ENCODE assay signal across 27 mouse cellular contexts in genomic region chr7:139910204-139910835, GRCm38 (mm10). TPM values are rescaled to one million over a fixed set of nuclear protein-coding genes. Genes with fewer than 3 reads are reported as not detected.
A peak's percentile ranks its signal among the peaks of the same experiment; 100 is the strongest.
DNase-seq lines count a peak whose midpoint lies in the region; ATAC-seq and TF ChIP-seq lines count a peak whose summit lies in the region.
"Had no signal": no experiment of that assay in that cellular context is flagged by ENCODE, and none has a peak within 500 bp of the region (broad histone marks: within the 10 kb centered on the region; RNA-seq: fewer than 3 reads in every experiment).

No protein-coding gene starts in this region.

- no peaks in the 10 kb centered on the region for H3K36me3 ChIP-seq in heart, embryonic 10.5 days
- no peaks in the 10 kb centered on the region for H3K36me3 ChIP-seq in hindbrain, postnatal 0 days (ENCODE audit: insufficient read depth, low read length)
- H3K36me3 ChIP-seq: forebrain, embryonic 10.5 days; limb, embryonic 15.5 days had no signal

- intact Hi-C loops in heart, postnatal 36 days (cut with DNase I) = no loop called here

- H3K9me3 ChIP-seq in heart, embryonic 10.5 days = no peaks in the 10 kb centered on the region
- no peaks in the 10 kb centered on the region for H3K9me3 ChIP-seq in hindbrain, postnatal 0 days (ENCODE audit: low read length)
- H3K9me3 ChIP-seq: forebrain, embryonic 10.5 days; limb, embryonic 15.5 days had no signal

- ATAC-seq in hindbrain, postnatal 0 days = no peak

- H3K27me3 ChIP-seq in heart, embryonic 10.5 days (ENCODE audit: insufficient read depth, poor library complexity, severe bottlenecking) = peaks cover 66% of the 10 kb centered on the region
- peaks cover 7% of the 10 kb centered on the region; the same call in 1 of the 2 replicates for H3K27me3 ChIP-seq in hindbrain, postnatal 0 days (ENCODE audit: insufficient read depth, low read length)

- peak overlapping the region; percentile 22; the same call in 1 of the 2 replicates for H3K27ac ChIP-seq in heart, embryonic 10.5 days
- H3K27ac ChIP-seq in layer of hippocampus, adult 2 months = peak overlapping the region; percentile 9; the same call in 1 of the 2 replicates
- no peak overlapping the region for H3K27ac ChIP-seq in hindbrain, postnatal 0 days
- H3K27ac ChIP-seq: forebrain, embryonic 10.5 days; heart, adult 2 months; limb, embryonic 15.5 days; liver, embryonic 14.5 days had no signal

- no peak overlapping the region for H3K4me3 ChIP-seq in heart, embryonic 10.5 days
- H3K4me3 ChIP-seq in layer of hippocampus, adult 2 months = no peak overlapping the region
- H3K4me3 ChIP-seq in hindbrain, postnatal 0 days (ENCODE audit: low read length) = no peak overlapping the region
- H3K4me3 ChIP-seq: forebrain, embryonic 10.5 days; heart, adult 2 months; limb, embryonic 15.5 days had no signal

- peaks cover 42% of the 10 kb centered on the region for H3K4me1 ChIP-seq in heart, embryonic 10.5 days
- peaks cover 10% of the 10 kb centered on the region; the same call in 1 of the 2 replicates for H3K4me1 ChIP-seq in hindbrain, postnatal 0 days (ENCODE audit: insufficient read depth, low read length)

- no peak overlapping the region for H3K4me2 ChIP-seq in hindbrain, postnatal 0 days (ENCODE audit: low read depth, low read length)
- H3K4me2 ChIP-seq: limb, embryonic 15.5 days; lung, embryonic 14.5 days had no signal

- TF ChIP-seq CTCF in layer of hippocampus, adult 2 months (conservative IDR thresholded peaks at IDR 0.05) = no peak
- TF ChIP-seq CTCF in hindbrain, postnatal 0 days (IDR thresholded peaks at IDR 0.05; ENCODE audit: low read depth) = no peak

- peak; percentile 62 for DNase-seq in cerebellum, adult 11-12 months
- no peak for DNase-seq in cerebellum, postnatal 4 days (ENCODE audit: low spot score in 2 of 2)
- no peak for DNase-seq in heart, embryonic 10.5 days (ENCODE audit: low spot score)
- no peak for DNase-seq in heart, postnatal 36 days
- DNase-seq in layer of hippocampus, adult 2 months (ENCODE audit: low spot score in 2 of 2) = no peak
- no peak for DNase-seq in layer of hippocampus, postnatal 25 days (ENCODE audit: extremely low spot score in 1 of 2, low spot score in 1 of 2)
- DNase-seq in hindbrain, postnatal 0 days (ENCODE audit: low spot score) = no peak
- no peak for DNase-seq in yolk sac, embryonic 10.5 days (ENCODE audit: low spot score)
- DNase-seq: adrenal gland, postnatal 10 days; gastrocnemius, postnatal 36 days; heart, adult 2 months; kidney, adult 2 months; kidney, postnatal 25 days; lung, embryonic 14.5 days; retina, postnatal 1 day; right cerebral cortex, postnatal 25 days; spleen, adult 18-20 months had no signal

- 0 out of 2 replicates have a peak overlapping the region, but pooled peaks have one; percentile 21 for H3K9ac ChIP-seq in hindbrain, postnatal 0 days (replicated peaks; ENCODE audit: low read length)
- H3K9ac ChIP-seq: limb, embryonic 15.5 days; liver, embryonic 14.5 days; lung, embryonic 14.5 days had no signal

- WGBS in heart, embryonic 10.5 days = 46% methylated on average over 11 of the region's 11 CpGs
- 48% methylated on average over 11 of the region's 11 CpGs for WGBS in hindbrain, postnatal 0 days

RNA-seq across cellular contexts. Expression of gene Kndc1, which starts 15.8 kb away (rescaled TPM):
- 0.07 and 0.18 TPM in 2 replicates for polyA plus RNA-seq in heart, embryonic 10.5 days (2016; fragmentation: Nextera tagmentation; extraction: Ambion mirVana)
- not detected for total RNA-seq in heart, postnatal 36 days (2021)
- total RNA-seq in layer of hippocampus, adult 2 months (2021) = 10 to 100 TPM; 80.3 to 87.0 TPM
- total RNA-seq in layer of hippocampus, postnatal 25 days (2021) = 10 to 100 TPM; 90.1 to 95.0 TPM
- total RNA-seq in hindbrain, postnatal 0 days (2014; rRNA removed) = 53.6 and 63.1 TPM in 2 replicates
- polyA plus RNA-seq in hindbrain, postnatal 0 days (2015; fragmentation: Nextera tagmentation; extraction: Ambion mirVana) = 12.7 and 12.8 TPM in 2 replicates
- total RNA-seq: common myeloid progenitor, adult 5-6 weeks; gastrocnemius, postnatal 36 days; heart, adult 2 months; heart, postnatal 25 days had no signal

RNA-seq across cellular contexts. Expression of gene Utf1, which starts 33.3 kb away (rescaled TPM):
- 0.14 TPM in 1 of 2 replicates, not detected in the other for polyA plus RNA-seq in heart, embryonic 10.5 days (2016; fragmentation: Nextera tagmentation; extraction: Ambion mirVana)
- not detected for total RNA-seq in heart, postnatal 36 days (2021)
- not detected for total RNA-seq in layer of hippocampus, adult 2 months (2021)
- total RNA-seq in layer of hippocampus, postnatal 25 days (2021) = not detected
- total RNA-seq in hindbrain, postnatal 0 days (2014; rRNA removed) = not detected in 2 replicates
- polyA plus RNA-seq in hindbrain, postnatal 0 days (2015; fragmentation: Nextera tagmentation; extraction: Ambion mirVana) = not detected in 2 replicates
- total RNA-seq: common myeloid progenitor, adult 5-6 weeks; gastrocnemius, postnatal 36 days; heart, adult 2 months; heart, postnatal 25 days; left cerebral cortex, adult 18-20 months; left cerebral cortex, postnatal 25 days; megakaryocyte, adult 5-6 weeks had no signal
- polyA plus RNA-seq: forebrain, embryonic 10.5 days; heart, adult 2 months; heart, embryonic 14.5 days; intestine, embryonic 14.5 days; liver, embryonic 14.5 days had no signal

Comparison
In these comparisons a context has a peak if more than half of its experiments do, and no peak if none do; other contexts are left out.
1. RNA of gene Kndc1, which starts 15.8 kb away (total RNA-seq): 90.1 to 95.0 TPM in layer of hippocampus, postnatal 25 days, 80.3 to 87.0 TPM in layer of hippocampus, adult 2 months and 53.6 to 63.1 TPM in hindbrain, postnatal 0 days; not detected in heart, postnatal 36 days; every median in the first group is over 10 times any median in the second.